Mouse (Mus musculus): ENCODE results near the gene Slc38a6.

Slc38a6 gene

GRCm38 (mm10) chr12:73324180-73324586 is 37.6 kb downstream of the Slc38a6 start:
- no peak for DNase-seq (ENCODE audit: low spot score in 2 of 2)

- peak; percentile 12 to 41 for DNase-seq (ENCODE audit: low spot score in 2 of 2)
These were observed 38.2 kb downstream of the Slc38a6 start for GRCm38 (mm10) chr12:73324742-73325141.

GRCm38 (mm10) chr12:73325181-73325580 is 38.6 kb downstream of the Slc38a6 start:
- DNase-seq (ENCODE audit: low spot score in 2 of 2) = no peak

- no peak for DNase-seq (ENCODE audit: low spot score in 2 of 2)
These were observed 39.0 kb downstream of the Slc38a6 start for GRCm38 (mm10) chr12:73325617-73326016.

- DNase-seq (ENCODE audit: low spot score in 2 of 2) = no peak
These were observed 40.8 kb downstream of the Slc38a6 start for GRCm38 (mm10) chr12:73327381-73327780.

- DNase-seq (ENCODE audit: low spot score in 2 of 2) = no peak
These were observed 42.0 kb downstream of the Slc38a6 start for GRCm38 (mm10) chr12:73328448-73329167.

GRCm38 (mm10) chr12:73330236-73330635 is 43.7 kb downstream of the Slc38a6 start:
- no peak for DNase-seq (ENCODE audit: low spot score in 2 of 2)

- no peak for DNase-seq (ENCODE audit: low spot score in 2 of 2)
These were observed 46.1 kb downstream of the Slc38a6 start for GRCm38 (mm10) chr12:73332701-73333100.

GRCm38 (mm10) chr12:73334051-73334551 is 47.5 kb downstream of the Slc38a6 start:
- no peak for DNase-seq (ENCODE audit: low spot score in 2 of 2)

- DNase-seq (ENCODE audit: low spot score in 2 of 2) = no peak
These were observed 50.5 kb downstream of the Slc38a6 start for GRCm38 (mm10) chr12:73337127-73337526.

- no peak for DNase-seq (ENCODE audit: low spot score in 2 of 2)
These were observed 54.2 kb downstream of the Slc38a6 start for GRCm38 (mm10) chr12:73340642-73341293.

- DNase-seq (ENCODE audit: low spot score in 2 of 2) = no peak
These were observed 55.4 kb downstream of the Slc38a6 start for GRCm38 (mm10) chr12:73341703-73342663.

GRCm38 (mm10) chr12:73344300-73344699 is 57.7 kb downstream of the Slc38a6 start:
- no peak for DNase-seq (ENCODE audit: low spot score in 2 of 2)

- no peak for DNase-seq (ENCODE audit: low spot score in 2 of 2)
These were observed 58.6 kb downstream of the Slc38a6 start for GRCm38 (mm10) chr12:73345157-73345556.

- no peak for DNase-seq (ENCODE audit: low spot score in 2 of 2)
These were observed 60.6 kb downstream of the Slc38a6 start for GRCm38 (mm10) chr12:73347202-73347601.

- no peak for DNase-seq (ENCODE audit: low spot score in 2 of 2)
These were observed 63.9 kb downstream of the Slc38a6 start for GRCm38 (mm10) chr12:73350466-73350865.

- no peak for DNase-seq (ENCODE audit: low spot score in 2 of 2)
These were observed 64.4 kb downstream of the Slc38a6 start for GRCm38 (mm10) chr12:73350982-73351381.

- no peak for DNase-seq (ENCODE audit: low spot score in 2 of 2)
These were observed 65.2 kb downstream of the Slc38a6 start for GRCm38 (mm10) chr12:73351746-73352145.

GRCm38 (mm10) chr12:73353362-73353761 is 66.8 kb downstream of the Slc38a6 start:
- peak in 1 of 2 experiments; percentile 50 for DNase-seq (ENCODE audit: low spot score in 2 of 2)

- DNase-seq (ENCODE audit: low spot score in 2 of 2) = no peak
These were observed 67.9 kb downstream of the Slc38a6 start for GRCm38 (mm10) chr12:73354521-73354920.

- no peak for DNase-seq (ENCODE audit: low spot score in 2 of 2)
These were observed 68.7 kb downstream of the Slc38a6 start for GRCm38 (mm10) chr12:73355084-73355775.
